Mouse (Mus musculus) thymus, adult 2 months (tissue): Measurements from ENCODE around the gene Phxr2.

ENCODE experiments used
- CTCF ChIP-seq: fragments of 200-500 bp; IDR thresholded peaks from 2 replicates; pipeline ENCODE4 v1.5.1; 2012; ENCODE audit warnings: mild to moderate bottlenecking, control low read depth, low read length, moderate library complexity, borderline replicate concordance; ENCODE audit not compliant: control insufficient read depth, poor library complexity, insufficient read depth; ENCODE audit errors: extremely low read depth
- POLR2A ChIP-seq: fragments of 200-500 bp; IDR thresholded peaks from 2 replicates; pipeline ENCODE4 v1.6.1; 2012; ENCODE audit warnings: mild to moderate bottlenecking, low read length, control low read depth, moderate library complexity; ENCODE audit not compliant: control insufficient read depth, poor library complexity, insufficient read depth; ENCODE audit errors: extremely low read depth

- TF ChIP-seq CTCF = no peak
- no peak for TF ChIP-seq POLR2A
Measured at GRCm38 (mm10) chr10:99118697-99119096, 7.4 kb downstream of the Phxr2 start.
